14 mouse cellular contexts compared by ENCODE assay signal in the genomic region with DNA sequence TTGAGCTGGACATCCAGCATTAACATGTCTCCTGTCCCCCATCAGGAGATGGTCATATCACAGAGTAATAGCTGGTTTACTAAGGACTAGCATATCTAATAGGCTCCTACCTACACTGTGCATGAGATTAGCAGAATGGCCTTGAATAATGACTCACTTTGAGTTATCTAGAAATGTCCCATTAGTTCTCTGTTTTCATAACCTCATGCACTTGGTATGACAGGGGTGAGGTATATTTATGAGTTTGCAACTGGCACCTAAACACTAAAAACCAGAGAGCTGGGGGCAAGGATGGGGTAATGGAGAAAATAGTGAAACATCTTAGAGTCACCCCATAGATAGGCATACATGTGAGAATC.
A peak's percentile ranks its signal among the peaks of the same experiment; 100 is the strongest.
DNase-seq lines count a peak whose midpoint lies in the region; ATAC-seq lines count a peak whose summit lies in the region.
"Had no signal": no experiment of that assay in that cellular context is flagged by ENCODE, and none has a peak within 500 bp of the region (broad histone marks: within the 10 kb centered on the region; RNA-seq: fewer than 3 reads in every experiment).

No protein-coding gene starts in this region.

- no peaks in the 10 kb centered on the region for H3K9me3 ChIP-seq in kidney, embryonic 15.5 days (replicated peaks)
- H3K9me3 ChIP-seq: forebrain, embryonic 10.5 days; limb, embryonic 10.5 days; midbrain, embryonic 13.5 days; neural tube, embryonic 12.5 days had no signal

- peaks cover 35% of the 10 kb centered on the region for H3K4me1 ChIP-seq in kidney, embryonic 15.5 days
- H3K4me1 ChIP-seq: neural tube, embryonic 12.5 days had no signal

- no peaks in the 10 kb centered on the region for H3K27me3 ChIP-seq in kidney, embryonic 15.5 days
- H3K27me3 ChIP-seq: neural tube, embryonic 12.5 days had no signal

- no peak overlapping the region for H3K9ac ChIP-seq in kidney, embryonic 15.5 days
- H3K9ac ChIP-seq: midbrain, embryonic 13.5 days; neural tube, embryonic 12.5 days had no signal

- H3K4me2 ChIP-seq in kidney, embryonic 15.5 days = no peak overlapping the region
- H3K4me2 ChIP-seq: midbrain, embryonic 13.5 days; neural tube, embryonic 12.5 days had no signal

- DNase-seq in kidney, postnatal 4 days = no peak
- peak; percentile 38 for DNase-seq in Muller cell, postnatal 12 days (ENCODE audit: inconsistent ontology term)
- no peak for DNase-seq in layer of hippocampus, postnatal 14 days (ENCODE audit: low spot score in 2 of 2)
- DNase-seq in left cerebral cortex, postnatal 36 days (ENCODE audit: low spot score in 2 of 2) = no peak
- DNase-seq in spleen, postnatal 36 days (ENCODE audit: low spot score in 2 of 2) = no peak
- DNase-seq: gastrocnemius, postnatal 25 days had no signal

- no peak overlapping the region for H3K4me3 ChIP-seq in kidney, embryonic 15.5 days (replicated peaks)
- H3K4me3 ChIP-seq: forebrain, embryonic 10.5 days; limb, embryonic 10.5 days; midbrain, embryonic 13.5 days; neural tube, embryonic 12.5 days had no signal

- no peaks in the 10 kb centered on the region for H3K36me3 ChIP-seq in kidney, embryonic 15.5 days
- H3K36me3 ChIP-seq: forebrain, embryonic 10.5 days; limb, embryonic 10.5 days; midbrain, embryonic 13.5 days; neural tube, embryonic 12.5 days had no signal

- intact Hi-C loops in left cerebral cortex, postnatal 36 days (cut with DNase I) = no loop called here

- H3K27ac ChIP-seq in kidney, embryonic 15.5 days = peak overlapping the region; percentile 69
- H3K27ac ChIP-seq: forebrain, embryonic 10.5 days; hindbrain, postnatal 0 days; limb, embryonic 10.5 days; midbrain, embryonic 13.5 days; neural tube, embryonic 12.5 days had no signal

- no peak for ATAC-seq in kidney, embryonic 15.5 days (replicated peaks; ENCODE audit: low FRiP score)
- 0 out of 2 replicates have a peak, but pooled peaks have one; percentile 1 for ATAC-seq in granulocyte monocyte progenitor cell, adult 5-6 weeks (replicated peaks; ENCODE audit: poor library complexity, severe bottlenecking)
- 0 out of 2 replicates have a peak, but pooled peaks have one; percentile 5 for ATAC-seq in megakaryocyte, adult 5-6 weeks (ENCODE audit: poor library complexity, severe bottlenecking)
- ATAC-seq: hindbrain, postnatal 0 days had no signal
